Mouse (Mus musculus): ENCODE data around the gene Slc25a35. TPM values are rescaled to one million over a fixed set of nuclear protein-coding genes. Genes with fewer than 3 reads are reported as not detected.
"Not testable (repeated sequence)": the region's sequence is repeated elsewhere in the genome, so short reads cannot be mapped to it uniquely, and the experiment has no call there.

The Slc25a35 gene
- total RNA-seq, 1 experiment = 2.7 TPM

DNA sequence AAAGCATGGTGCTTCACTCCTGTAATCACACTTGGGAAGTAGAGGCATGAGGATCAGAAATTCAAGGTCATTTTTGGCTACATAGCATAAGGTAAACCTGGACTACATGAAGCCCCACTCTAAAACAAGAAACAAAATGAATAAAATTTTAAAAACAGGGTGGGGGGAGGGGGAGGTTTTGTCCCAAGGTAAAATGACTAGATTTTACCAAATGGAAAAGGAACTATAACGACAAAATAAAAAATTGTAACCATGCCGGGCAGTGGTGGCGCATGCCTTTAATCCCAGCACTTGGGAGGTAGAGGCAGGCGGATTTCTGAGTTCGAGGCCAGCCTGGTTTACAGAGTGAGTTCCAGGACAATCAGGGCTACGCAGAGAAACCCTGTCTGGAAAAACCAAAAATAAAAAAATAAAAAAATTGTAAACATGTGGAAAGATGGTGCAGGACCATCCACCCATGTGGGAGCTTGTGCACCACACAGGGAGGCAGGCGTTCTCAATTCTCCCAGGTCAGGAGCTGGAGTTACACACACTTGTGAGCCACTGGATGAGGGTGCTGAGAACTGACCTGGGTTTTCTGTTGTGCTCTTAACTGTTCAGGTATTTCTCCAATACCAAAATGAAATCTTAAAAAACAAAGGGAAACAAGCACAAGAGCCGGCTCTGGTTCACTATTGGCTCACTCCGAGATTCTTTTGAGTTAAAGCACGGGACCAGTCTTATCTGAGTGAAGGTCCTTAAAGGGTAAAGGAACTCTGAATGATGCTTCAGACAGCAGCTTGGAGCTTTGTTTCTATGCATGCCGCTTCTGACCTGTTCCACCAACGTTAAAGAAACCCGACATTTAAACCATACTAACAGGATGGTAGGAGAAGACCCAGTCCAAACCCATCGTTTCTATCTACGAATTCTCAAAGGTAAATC is 42.7 kb downstream of the Slc25a35 start:
- Histone ChIP-seq H3K9ac (ENCODE audit: insufficient read depth, low read depth, low read length, poor library complexity, severe bottlenecking) (peak overlapping the region; percentile 19; the same call in 1 of the 2 replicates), H3K4me3 (ENCODE audit: insufficient read depth in 1 of 2, low read depth in 1 of 2, low read length in 2 of 2, poor library complexity in 1 of 2, severe bottlenecking in 1 of 2) (peak overlapping the region in 1 of 2 experiments; percentile 7; a peak in 1 of 4 replicates), H3K27ac (ENCODE audit: insufficient read depth, low read depth, low read length, poor library complexity, severe bottlenecking) (no peak overlapping the region), H3K36me3 (ENCODE audit: control insufficient read depth, insufficient read depth, low read length, poor library complexity, severe bottlenecking) (peaks cover 7% of the 10 kb centered on the region), H3K4me1 (ENCODE audit: control insufficient read depth in 2 of 2, insufficient read depth in 2 of 2, low read length in 2 of 2, poor library complexity in 1 of 2) (peaks cover 6 to 9% of the 10 kb centered on the region in 2 experiments), H3K9me3 (ENCODE audit: control insufficient read depth, insufficient read depth, low read depth, low read length) (no peaks in the 10 kb centered on the region)
- no peak for TF ChIP-seq MAFK (IDR thresholded peaks at IDR 0.05; ENCODE audit: insufficient read depth, low read depth, low read length)
- TF ChIP-seq CHD2 (IDR thresholded peaks at IDR 0.05; ENCODE audit: low read depth, low read length) = no peak
- TF ChIP-seq HCFC1 (IDR thresholded peaks at IDR 0.05; ENCODE audit: borderline replicate concordance, insufficient read depth, low read length) = no peak
- no peak for TF ChIP-seq ZC3H11A (IDR thresholded peaks at IDR 0.05; ENCODE audit: borderline replicate concordance, low read depth, low read length)
- no peak for TF ChIP-seq ZNF384 (IDR thresholded peaks at IDR 0.05; ENCODE audit: low read depth, low read length)
- in situ Hi-C loops (cut with MboI; ENCODE audit: low sequenced_read_pairs in 2 of 2, unreplicated experiment in 2 of 2) = no loop called here
- no peak for DNase-seq (ENCODE audit: low read depth, low spot score)

DNA sequence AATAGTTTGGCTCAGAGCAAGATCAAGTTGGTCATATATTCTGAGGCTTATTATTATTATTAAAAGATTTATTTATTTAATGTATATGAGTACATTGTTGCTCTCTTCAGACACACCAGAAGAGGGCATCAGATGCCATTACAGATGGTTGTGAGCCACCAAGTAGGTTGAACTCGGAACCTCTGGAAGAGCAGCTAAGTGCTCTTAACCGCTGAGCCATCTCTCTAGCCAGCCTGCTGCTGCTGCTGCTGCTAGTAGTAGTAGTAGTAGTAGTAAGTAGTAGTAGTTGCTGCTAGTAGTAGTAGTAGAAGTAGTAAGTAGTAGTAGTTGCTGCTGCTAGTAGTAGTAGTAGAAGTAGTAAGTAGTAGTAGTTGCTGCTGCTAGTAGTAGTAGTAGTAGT is 43.5 kb downstream of the Slc25a35 start:
- H3K4me1 ChIP-seq (ENCODE audit: control insufficient read depth in 2 of 2, insufficient read depth in 2 of 2, low read length in 2 of 2, poor library complexity in 1 of 2); H3K9me3 ChIP-seq (ENCODE audit: control insufficient read depth, insufficient read depth, low read depth, low read length); in situ Hi-C loops (cut with MboI; ENCODE audit: low sequenced_read_pairs in 2 of 2, unreplicated experiment in 2 of 2); H3K9ac ChIP-seq (ENCODE audit: insufficient read depth, low read depth, low read length, poor library complexity, severe bottlenecking); H3K27ac ChIP-seq (ENCODE audit: insufficient read depth, low read depth, low read length, poor library complexity, severe bottlenecking); H3K36me3 ChIP-seq (ENCODE audit: control insufficient read depth, insufficient read depth, low read length, poor library complexity, severe bottlenecking); DNase-seq (ENCODE audit: low read depth, low spot score): not testable (repeated sequence)
- H3K4me3 ChIP-seq (ENCODE audit: insufficient read depth in 1 of 2, low read depth in 1 of 2, low read length in 2 of 2, poor library complexity in 1 of 2, severe bottlenecking in 1 of 2) = peak overlapping the region in 1 of 2 experiments; percentile 87; a peak in 3 of 4 replicates

DNA sequence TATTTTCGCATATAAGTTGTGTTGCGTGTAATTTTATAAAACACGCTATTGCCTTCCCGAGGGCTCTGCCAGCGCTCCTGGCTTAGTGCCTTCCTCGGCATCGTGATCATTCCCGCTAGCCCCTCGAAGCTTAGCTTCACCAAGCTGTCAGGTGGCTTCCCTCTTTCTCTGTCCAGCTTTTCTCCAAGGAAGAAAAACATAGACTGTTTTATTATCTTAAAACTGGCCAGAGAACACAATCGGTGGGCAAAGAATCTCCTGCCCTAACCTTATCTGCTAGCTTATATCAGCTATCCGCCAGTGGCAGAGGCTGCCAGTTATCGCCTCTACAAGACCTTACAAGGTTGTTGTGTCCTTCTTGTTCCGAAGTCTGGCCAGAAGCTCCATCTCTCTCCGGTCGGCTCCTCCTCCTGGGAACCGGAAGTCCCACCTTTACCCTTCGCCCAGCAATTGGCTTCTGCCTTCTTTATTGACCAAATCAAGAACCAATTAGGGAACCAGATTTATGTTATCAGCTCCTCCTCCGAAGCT is 44.2 kb downstream of the Slc25a35 start:
- no peak for TF ChIP-seq MAFK (IDR thresholded peaks at IDR 0.05; ENCODE audit: insufficient read depth, low read depth, low read length)
- peak; percentile 82 for TF ChIP-seq CHD2 (IDR thresholded peaks at IDR 0.05; ENCODE audit: low read depth, low read length)
- TF ChIP-seq ZNF384 (IDR thresholded peaks at IDR 0.05; ENCODE audit: low read depth, low read length) = no peak
- peak overlapping the region; percentile 73 to 87 for H3K4me3 ChIP-seq (ENCODE audit: insufficient read depth in 1 of 2, low read depth in 1 of 2, low read length in 2 of 2, poor library complexity in 1 of 2, severe bottlenecking in 1 of 2)
- H3K9ac ChIP-seq (ENCODE audit: insufficient read depth, low read depth, low read length, poor library complexity, severe bottlenecking) = peak overlapping the region; percentile 69; the same call in 1 of the 2 replicates
- no peak for DNase-seq (ENCODE audit: low read depth, low spot score)
- H3K9me3 ChIP-seq (ENCODE audit: control insufficient read depth, insufficient read depth, low read depth, low read length) = no peaks in the 10 kb centered on the region
- H3K4me1 ChIP-seq (ENCODE audit: control insufficient read depth in 2 of 2, insufficient read depth in 2 of 2, low read length in 2 of 2, poor library complexity in 1 of 2) = peaks cover 2 to 9% of the 10 kb centered on the region in 2 experiments; a peak in 3 of 4 replicates
- in situ Hi-C loops (cut with MboI; ENCODE audit: low sequenced_read_pairs in 2 of 2, unreplicated experiment in 2 of 2) = no loop called here
- H3K36me3 ChIP-seq (ENCODE audit: control insufficient read depth, insufficient read depth, low read length, poor library complexity, severe bottlenecking) = peaks cover 2% of the 10 kb centered on the region; the same call in 1 of the 2 replicates
- H3K27ac ChIP-seq (ENCODE audit: insufficient read depth, low read depth, low read length, poor library complexity, severe bottlenecking) = peak overlapping the region; percentile 22; the same call in 1 of the 2 replicates

DNA sequence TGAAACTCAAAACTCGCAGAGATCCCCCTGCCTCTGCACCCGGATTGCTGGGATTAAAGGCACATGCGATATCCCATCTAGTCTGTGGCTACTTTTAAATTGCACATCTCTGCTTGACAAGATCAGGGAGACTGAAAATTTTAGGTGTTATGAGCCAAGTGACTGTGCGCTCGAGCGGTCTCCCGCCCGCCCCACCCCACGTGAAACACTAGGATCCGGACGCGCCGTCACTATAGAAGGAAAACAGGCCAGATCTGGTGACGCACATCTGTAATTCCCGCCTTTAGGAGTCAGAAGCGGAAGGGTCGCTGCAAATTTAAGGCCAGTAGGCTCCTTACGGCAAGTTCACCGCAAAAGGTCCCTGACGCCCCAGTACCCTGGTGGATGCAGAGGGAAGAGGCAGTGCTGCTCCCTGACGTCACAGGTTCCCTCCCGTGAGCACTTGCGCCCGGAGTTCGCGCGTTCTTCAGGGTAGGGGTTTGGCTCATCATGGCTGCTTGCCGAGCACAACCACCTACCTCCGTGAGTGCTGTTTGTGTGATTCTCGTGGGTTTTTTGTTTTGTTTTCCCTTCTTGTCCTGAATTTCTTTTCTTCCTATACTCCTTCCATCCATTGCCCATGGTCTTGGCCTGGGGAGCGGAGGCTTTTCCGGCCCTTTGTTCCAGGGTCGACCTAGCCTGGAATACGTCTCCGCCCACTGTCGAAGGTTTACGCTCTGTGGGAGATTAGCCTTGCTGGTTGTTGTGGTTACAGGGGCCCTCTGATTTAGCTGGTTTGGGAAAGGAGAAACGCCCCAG is 47.9 kb downstream of the Slc25a35 start, which contains the start of gene Ctc1:
TSS of gene Ctc1 (plus strand) at position 268 of the 798 bp plus-strand sequence.
- no peak for TF ChIP-seq CHD2 (IDR thresholded peaks at IDR 0.05; ENCODE audit: low read depth, low read length)
- TF ChIP-seq MAFK (IDR thresholded peaks at IDR 0.05; ENCODE audit: insufficient read depth, low read depth, low read length) = no peak
- TF ChIP-seq ZC3H11A (IDR thresholded peaks at IDR 0.05; ENCODE audit: borderline replicate concordance, low read depth, low read length) = no peak
- peak; percentile 65; the same call in 1 of the 2 replicates for TF ChIP-seq HCFC1 (IDR thresholded peaks at IDR 0.05; ENCODE audit: borderline replicate concordance, insufficient read depth, low read length)
- no peak for TF ChIP-seq ZNF384 (IDR thresholded peaks at IDR 0.05; ENCODE audit: low read depth, low read length)
- Histone ChIP-seq H3K4me1 (ENCODE audit: control insufficient read depth in 2 of 2, insufficient read depth in 2 of 2, low read length in 2 of 2, poor library complexity in 1 of 2) (peaks cover 0 to 7% of the 10 kb centered on the region in 2 experiments; a peak in 2 of 4 replicates), H3K9ac (ENCODE audit: insufficient read depth, low read depth, low read length, poor library complexity, severe bottlenecking) (peak within 1 kb of the TSS; percentile 91), H3K36me3 (ENCODE audit: control insufficient read depth, insufficient read depth, low read length, poor library complexity, severe bottlenecking) (peaks cover under 1% of the 10 kb centered on the region; the same call in 1 of the 2 replicates), H3K4me3 (ENCODE audit: insufficient read depth in 1 of 2, low read depth in 1 of 2, low read length in 2 of 2, poor library complexity in 1 of 2, severe bottlenecking in 1 of 2) (peak within 1 kb of the TSS; percentile 77 to 94), H3K27ac (ENCODE audit: insufficient read depth, low read depth, low read length, poor library complexity, severe bottlenecking) (peak within 1 kb of the TSS; percentile 83), H3K9me3 (ENCODE audit: control insufficient read depth, insufficient read depth, low read depth, low read length) (no peaks in the 10 kb centered on the region)
- in situ Hi-C loops (cut with MboI; ENCODE audit: low sequenced_read_pairs in 2 of 2, unreplicated experiment in 2 of 2) = no loop called here
- peak; percentile 93 for DNase-seq (ENCODE audit: low read depth, low spot score)
